Mouse (Mus musculus): ENCODE data around the gene Tsen2. TPM values are rescaled to one million over a fixed set of nuclear protein-coding genes. Genes with fewer than 3 reads are reported as not detected.

Tsen2 gene
- polyA plus RNA-seq, 1 experiment from 2014 or later: 29.7 TPM

DNA sequence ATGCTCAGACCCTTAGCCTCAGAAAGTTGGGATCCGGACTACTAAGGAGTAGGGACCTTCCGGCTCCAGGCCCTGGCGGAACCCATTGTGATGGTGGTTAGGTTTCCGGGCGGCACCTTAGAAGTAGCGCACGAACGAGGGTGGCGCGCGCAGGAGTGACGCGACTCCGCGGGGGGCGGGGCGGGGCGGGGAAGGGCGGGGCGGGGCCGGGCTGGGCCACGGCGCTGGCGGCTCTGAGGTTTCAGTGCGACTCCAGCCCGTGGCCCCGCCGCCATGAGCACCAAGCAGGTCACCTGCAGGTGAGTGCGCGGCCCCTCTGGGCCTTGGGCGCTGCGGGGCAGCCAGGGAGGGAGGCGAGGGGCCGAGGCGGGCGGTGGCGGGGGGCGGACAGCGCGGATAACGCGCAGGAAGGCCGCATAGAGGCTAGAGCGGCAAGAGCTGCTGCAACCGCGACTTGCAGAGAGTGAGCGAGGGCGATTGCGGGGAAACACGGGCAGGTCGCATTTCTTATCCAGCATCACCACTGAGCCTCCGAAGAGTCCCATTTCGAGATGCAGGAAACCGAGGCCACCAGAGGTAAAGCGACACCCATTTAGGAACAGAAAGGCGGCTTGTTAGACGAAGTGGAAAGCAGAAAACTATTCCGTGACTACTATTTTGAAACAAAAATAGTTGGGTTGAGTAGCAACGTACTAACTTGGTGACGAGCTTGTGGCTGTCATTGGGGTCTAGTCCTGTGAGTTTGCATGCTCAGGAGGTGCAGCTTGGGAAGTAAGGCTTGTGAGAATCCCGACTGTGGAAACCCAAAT, 57.5 kb downstream of the Tsen2 start, which contains the start of gene Mkrn2:
TSS of gene Mkrn2 (plus strand) at position 188 of the 809 bp plus-strand sequence.
- H3K4me1 ChIP-seq (replicated peaks; ENCODE audit: control insufficient read depth, insufficient read depth, low read length): no peaks in the 10 kb centered on the region; the same call in 1 of the 2 replicates
- WGBS: 1% methylated on average over 43 of the region's 61 CpGs
- H3K9me3 ChIP-seq (ENCODE audit: control insufficient read depth, low read length): no peaks in the 10 kb centered on the region
- peak within 1 kb of the TSS; percentile 63 for H3K4me2 ChIP-seq (replicated peaks; ENCODE audit: low read depth, low read length)
- H3K9ac ChIP-seq (ENCODE audit: low read depth, low read length): peak within 1 kb of the TSS; percentile 80
- no peaks in the 10 kb centered on the region for H3K27me3 ChIP-seq (ENCODE audit: control insufficient read depth, insufficient read depth, low read length)
- no peaks in the 10 kb centered on the region for H3K36me3 ChIP-seq (ENCODE audit: control insufficient read depth, insufficient read depth, low read length)
- peak within 1 kb of the TSS; percentile 19 for H3K27ac ChIP-seq (ENCODE audit: low read depth, low read length)
- DNase-seq (ENCODE audit: low spot score): peak; percentile 92
- peak within 1 kb of the TSS; percentile 78 for H3K4me3 ChIP-seq (ENCODE audit: low read depth, low read length)
- ATAC-seq (ENCODE audit: low FRiP score): peak; percentile 93

- Histone ChIP-seq H3K4me3 (ENCODE audit: low read depth, low read length) (no peak overlapping the region), H3K27ac (ENCODE audit: low read depth, low read length) (no peak overlapping the region), H3K9ac (ENCODE audit: low read depth, low read length) (no peak overlapping the region), H3K9me3 (ENCODE audit: control insufficient read depth, low read length) (no peaks in the 10 kb centered on the region), H3K36me3 (ENCODE audit: control insufficient read depth, insufficient read depth, low read length) (no peaks in the 10 kb centered on the region; the same call in 1 of the 2 replicates), H3K4me2 (replicated peaks; ENCODE audit: low read depth, low read length) (no peak overlapping the region), H3K4me1 (replicated peaks; ENCODE audit: control insufficient read depth, insufficient read depth, low read length) (no peaks in the 10 kb centered on the region; the same call in 1 of the 2 replicates), H3K27me3 (ENCODE audit: control insufficient read depth, insufficient read depth, low read length) (no peaks in the 10 kb centered on the region)
- DNase-seq (ENCODE audit: low spot score): no peak
- WGBS: 88% methylated on average over 1 of the region's 1 CpGs
- no peak for ATAC-seq (ENCODE audit: low FRiP score)
These were observed 62.0 kb downstream of the Tsen2 start for GRCm38 (mm10) chr6:115606461-115606860.

GRCm38 (mm10) chr6:115607429-115607828, 63.0 kb downstream of the Tsen2 start:
- Histone ChIP-seq H3K4me3 (ENCODE audit: low read depth, low read length) (no peak overlapping the region), H3K4me1 (replicated peaks; ENCODE audit: control insufficient read depth, insufficient read depth, low read length) (no peaks in the 10 kb centered on the region; the same call in 1 of the 2 replicates), H3K9ac (ENCODE audit: low read depth, low read length) (no peak overlapping the region), H3K36me3 (ENCODE audit: control insufficient read depth, insufficient read depth, low read length) (no peaks in the 10 kb centered on the region; the same call in 1 of the 2 replicates), H3K27ac (ENCODE audit: low read depth, low read length) (no peak overlapping the region), H3K9me3 (ENCODE audit: control insufficient read depth, low read length) (no peaks in the 10 kb centered on the region), H3K4me2 (replicated peaks; ENCODE audit: low read depth, low read length) (no peak overlapping the region), H3K27me3 (ENCODE audit: control insufficient read depth, insufficient read depth, low read length) (no peaks in the 10 kb centered on the region)
- DNase-seq (ENCODE audit: low spot score) (no peak), ATAC-seq (ENCODE audit: low FRiP score) (no peak)
- 71% methylated on average over 4 of the region's 4 CpGs for WGBS

DNA sequence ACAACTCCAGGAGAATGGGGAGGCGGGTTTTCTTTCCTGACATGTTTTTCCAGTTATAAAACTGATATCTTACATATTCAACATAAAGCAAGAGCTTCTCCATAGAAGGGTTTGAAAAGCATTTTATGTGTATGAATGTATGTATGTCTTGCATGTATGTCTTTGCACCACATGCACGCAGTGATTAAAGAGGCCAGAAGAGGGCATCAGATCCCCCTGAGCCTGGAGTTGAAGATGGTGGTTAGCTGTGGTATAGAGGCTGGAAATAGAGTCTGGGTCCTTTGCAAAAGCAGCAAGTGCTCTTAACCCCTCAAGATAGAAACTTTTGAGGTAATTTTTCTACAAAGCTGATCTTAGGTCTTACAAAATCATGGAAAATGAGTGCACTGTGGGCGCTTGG, 64.7 kb downstream of the Tsen2 start:
- no peaks in the 10 kb centered on the region for H3K4me1 ChIP-seq (replicated peaks; ENCODE audit: control insufficient read depth, insufficient read depth, low read length)
- no peaks in the 10 kb centered on the region; the same call in 1 of the 2 replicates for H3K36me3 ChIP-seq (ENCODE audit: control insufficient read depth, insufficient read depth, low read length)
- 72% methylated on average over 3 of the region's 3 CpGs for WGBS
- H3K4me2 ChIP-seq (replicated peaks; ENCODE audit: low read depth, low read length): no peak overlapping the region
- H3K9me3 ChIP-seq (ENCODE audit: control insufficient read depth, low read length): no peaks in the 10 kb centered on the region
- H3K4me3 ChIP-seq (ENCODE audit: low read depth, low read length): no peak overlapping the region
- H3K9ac ChIP-seq (ENCODE audit: low read depth, low read length): no peak overlapping the region
- no peak overlapping the region for H3K27ac ChIP-seq (ENCODE audit: low read depth, low read length)
- DNase-seq (ENCODE audit: low spot score) (peak; percentile 63), ATAC-seq (ENCODE audit: low FRiP score) (no peak)
- H3K27me3 ChIP-seq (ENCODE audit: control insufficient read depth, insufficient read depth, low read length): no peaks in the 10 kb centered on the region

- WGBS: 94% methylated on average over 5 of the region's 5 CpGs
- Histone ChIP-seq H3K9ac (ENCODE audit: low read depth, low read length) (no peak overlapping the region), H3K27me3 (ENCODE audit: control insufficient read depth, insufficient read depth, low read length) (no peaks in the 10 kb centered on the region), H3K9me3 (ENCODE audit: control insufficient read depth, low read length) (no peaks in the 10 kb centered on the region), H3K27ac (ENCODE audit: low read depth, low read length) (no peak overlapping the region), H3K4me3 (ENCODE audit: low read depth, low read length) (no peak overlapping the region), H3K36me3 (ENCODE audit: control insufficient read depth, insufficient read depth, low read length) (no peaks in the 10 kb centered on the region; the same call in 1 of the 2 replicates), H3K4me2 (replicated peaks; ENCODE audit: low read depth, low read length) (no peak overlapping the region), H3K4me1 (replicated peaks; ENCODE audit: control insufficient read depth, insufficient read depth, low read length) (no peaks in the 10 kb centered on the region)
- ATAC-seq (ENCODE audit: low FRiP score) (no peak), DNase-seq (ENCODE audit: low spot score) (no peak)
These were observed 65.8 kb downstream of the Tsen2 start for GRCm38 (mm10) chr6:115610301-115610700.

DNA sequence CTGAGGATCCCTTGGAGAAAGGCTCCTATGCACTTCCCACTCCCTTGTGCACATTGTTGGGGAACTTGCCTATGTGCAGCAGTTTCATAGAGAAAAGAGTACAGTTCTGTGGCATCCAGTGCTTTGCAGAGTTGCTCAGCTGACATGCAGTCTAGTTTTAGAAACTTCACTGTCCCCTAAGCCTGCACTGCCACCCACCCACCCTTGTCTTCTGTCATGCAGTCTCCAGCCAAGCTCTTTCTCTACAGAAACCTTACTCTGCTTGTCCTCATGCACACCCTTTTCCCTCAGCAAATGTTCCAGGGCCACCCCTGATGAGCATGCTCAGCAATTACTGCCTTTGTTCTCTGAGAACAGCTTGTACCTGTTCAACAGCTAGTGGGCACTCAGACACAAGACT, 69.3 kb downstream of the Tsen2 start:
- ATAC-seq (ENCODE audit: low FRiP score): no peak
- Histone ChIP-seq H3K4me3 (ENCODE audit: low read depth, low read length) (no peak overlapping the region), H3K27me3 (ENCODE audit: control insufficient read depth, insufficient read depth, low read length) (no peaks in the 10 kb centered on the region), H3K27ac (ENCODE audit: low read depth, low read length) (no peak overlapping the region), H3K4me2 (replicated peaks; ENCODE audit: low read depth, low read length) (no peak overlapping the region), H3K36me3 (ENCODE audit: control insufficient read depth, insufficient read depth, low read length) (peaks cover 15% of the 10 kb centered on the region), H3K9ac (ENCODE audit: low read depth, low read length) (no peak overlapping the region), H3K9me3 (ENCODE audit: control insufficient read depth, low read length) (no peaks in the 10 kb centered on the region), H3K4me1 (replicated peaks; ENCODE audit: control insufficient read depth, insufficient read depth, low read length) (no peaks in the 10 kb centered on the region)
- DNase-seq (ENCODE audit: low spot score): no peak

DNA sequence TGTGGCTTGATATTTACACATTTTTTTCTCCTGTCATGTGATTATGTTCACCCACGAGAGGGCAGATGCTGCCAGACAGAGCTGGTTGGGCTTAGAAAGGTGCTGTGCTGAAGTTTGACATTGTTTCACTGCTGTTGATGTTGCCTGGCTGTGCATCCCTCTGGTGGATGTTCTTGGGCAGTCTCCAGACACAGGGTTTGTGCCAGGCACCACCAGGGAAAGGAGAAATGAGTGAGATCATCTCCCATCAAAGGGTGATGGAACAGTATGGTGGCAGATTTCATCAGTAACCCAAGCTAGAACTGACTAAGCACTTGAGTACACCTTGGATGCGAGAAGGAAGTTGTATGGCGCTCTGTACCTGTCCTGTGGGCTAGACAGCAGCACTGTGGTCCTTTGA, 71.5 kb downstream of the Tsen2 start:
- Histone ChIP-seq H3K36me3 (ENCODE audit: control insufficient read depth, insufficient read depth, low read length) (peaks cover 24% of the 10 kb centered on the region), H3K4me1 (replicated peaks; ENCODE audit: control insufficient read depth, insufficient read depth, low read length) (no peaks in the 10 kb centered on the region), H3K4me3 (ENCODE audit: low read depth, low read length) (no peak overlapping the region), H3K27ac (ENCODE audit: low read depth, low read length) (no peak overlapping the region), H3K9me3 (ENCODE audit: control insufficient read depth, low read length) (no peaks in the 10 kb centered on the region), H3K27me3 (ENCODE audit: control insufficient read depth, insufficient read depth, low read length) (no peaks in the 10 kb centered on the region), H3K9ac (ENCODE audit: low read depth, low read length) (no peak overlapping the region), H3K4me2 (replicated peaks; ENCODE audit: low read depth, low read length) (no peak overlapping the region)
- WGBS: 92% methylated on average over 3 of the region's 3 CpGs
- no peak for DNase-seq (ENCODE audit: low spot score)
- ATAC-seq (ENCODE audit: low FRiP score): no peak

DNA sequence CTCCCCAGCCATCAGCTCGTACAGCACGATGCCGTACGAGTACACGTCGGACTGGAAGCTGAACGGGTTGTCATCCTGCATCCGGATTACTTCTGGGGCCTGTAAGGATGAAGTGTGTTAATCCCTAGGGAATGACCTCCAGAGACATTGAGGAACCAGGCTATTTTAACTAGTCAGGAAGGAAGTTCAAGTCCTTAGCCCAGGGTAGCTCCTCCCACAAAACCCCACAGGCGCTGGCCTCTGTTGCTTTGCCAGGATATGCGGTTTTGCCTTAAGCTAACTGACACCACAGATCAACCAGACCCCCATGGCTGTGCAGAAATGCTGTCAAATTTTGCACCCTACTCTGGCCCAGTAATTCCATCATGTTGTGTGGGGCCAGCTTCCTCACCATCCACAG, 75.4 kb downstream of the Tsen2 start:
- Histone ChIP-seq H3K4me1 (replicated peaks; ENCODE audit: control insufficient read depth, insufficient read depth, low read length) (no peaks in the 10 kb centered on the region), H3K27ac (ENCODE audit: low read depth, low read length) (no peak overlapping the region), H3K9ac (ENCODE audit: low read depth, low read length) (no peak overlapping the region), H3K4me2 (replicated peaks; ENCODE audit: low read depth, low read length) (no peak overlapping the region), H3K27me3 (ENCODE audit: control insufficient read depth, insufficient read depth, low read length) (no peaks in the 10 kb centered on the region), H3K9me3 (ENCODE audit: control insufficient read depth, low read length) (no peaks in the 10 kb centered on the region), H3K36me3 (ENCODE audit: control insufficient read depth, insufficient read depth, low read length) (peaks cover 32% of the 10 kb centered on the region), H3K4me3 (ENCODE audit: low read depth, low read length) (no peak overlapping the region)
- ATAC-seq (ENCODE audit: low FRiP score): no peak
- DNase-seq (ENCODE audit: low spot score): no peak
- WGBS: 93% methylated on average over 10 of the region's 10 CpGs

DNA sequence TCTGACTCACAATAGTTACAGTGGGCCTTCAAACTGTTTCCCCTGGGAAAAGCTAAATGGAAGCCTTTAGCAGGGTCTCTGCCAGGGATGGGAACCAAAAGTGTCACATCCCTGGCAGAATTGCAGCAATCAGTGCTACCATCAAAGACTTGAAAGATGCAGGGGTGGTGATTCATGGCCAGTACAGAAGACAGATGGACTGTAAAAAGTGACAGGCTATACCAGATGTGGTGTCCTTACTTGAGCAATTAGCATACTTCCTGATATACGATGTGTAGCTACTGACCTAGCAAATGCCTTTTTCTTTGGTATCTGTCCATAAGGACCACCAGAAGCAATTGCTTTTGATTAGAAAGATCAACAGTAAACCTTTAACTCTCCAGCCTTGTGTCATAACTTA, 76.5 kb downstream of the Tsen2 start:
- WGBS: 83% methylated on average over 1 of the region's 1 CpGs
- H3K9ac ChIP-seq (ENCODE audit: low read depth, low read length): no peak overlapping the region
- no peak for DNase-seq (ENCODE audit: low spot score)
- no peak overlapping the region for H3K4me2 ChIP-seq (replicated peaks; ENCODE audit: low read depth, low read length)
- no peak overlapping the region for H3K27ac ChIP-seq (ENCODE audit: low read depth, low read length)
- no peak for ATAC-seq (ENCODE audit: low FRiP score)
- no peaks in the 10 kb centered on the region for H3K9me3 ChIP-seq (ENCODE audit: control insufficient read depth, low read length)
- no peaks in the 10 kb centered on the region for H3K27me3 ChIP-seq (ENCODE audit: control insufficient read depth, insufficient read depth, low read length)
- H3K36me3 ChIP-seq (ENCODE audit: control insufficient read depth, insufficient read depth, low read length): peaks cover 33% of the 10 kb centered on the region
- H3K4me3 ChIP-seq (ENCODE audit: low read depth, low read length): no peak overlapping the region
- no peaks in the 10 kb centered on the region for H3K4me1 ChIP-seq (replicated peaks; ENCODE audit: control insufficient read depth, insufficient read depth, low read length)
